Mouse (Mus musculus) leukemia stem cell, adult 10-12 weeks (primary cell): ENCODE measurements around the gene Mindy1. TPM values are rescaled to one million over a fixed set of nuclear protein-coding genes. Genes with fewer than 3 reads are reported as not detected.

Experiments used
- polyA plus RNA-seq: library from polyadenylated mRNA; stranded (reverse); fragments of >175 nt; gene quantifications from 2 replicates; pipeline ENCODE4 v1.2.3, GENCODE M21; 2012; ENCODE audit warnings: low replicate concordance

Mindy1 gene
- polyA plus RNA-seq, result 120 and 126 TPM in 2 replicates

GRCm38 (mm10) chr3:95281216-95282126 is at the start of gene Mindy1, which contains the start of gene Prune1:
TSS of gene Mindy1 (plus strand) at chr3:95281345.
TSS of gene Prune1 (minus strand) at chr3:95282076.

GRCm38 (mm10) chr3:95241498-95241897 is 39.6 kb upstream of the Mindy1 start, which contains the start of gene Gm128:
TSS of gene Gm128 (minus strand) at chr3:95241598.

GRCm38 (mm10) chr3:95250783-95251424 is 30.2 kb upstream of the Mindy1 start, which contains the start of gene Bnipl:
TSS of gene Bnipl (minus strand) at chr3:95251193.

GRCm38 (mm10) chr3:95307100-95307499 is 26.0 kb downstream of the Mindy1 start, which contains the start of gene Anxa9:
TSS of gene Anxa9 (minus strand) at chr3:95307176.

GRCm38 (mm10) chr3:95314486-95315093 is 33.4 kb downstream of the Mindy1 start, which contains the start of gene Cers2:
TSS of gene Cers2 (plus strand) at chr3:95314791.

Other genes starting within 250 kb of the Mindy1 start
- 48.7 and 63.1 TPM in 2 replicates for gene Psmd4, start 238.7 kb upstream of the Mindy1 start, polyA plus RNA-seq
- gene Pip5k1a, start 174.4 kb upstream of the Mindy1 start, polyA plus RNA-seq, result 10.1 and 25.6 TPM in 2 replicates
- gene Vps72, start 170.3 kb upstream of the Mindy1 start, polyA plus RNA-seq, result 177 and 301 TPM in 2 replicates
- gene Tmod4, start 156.9 kb upstream of the Mindy1 start, polyA plus RNA-seq, result 0.28 TPM in 1 of 2 replicates, not detected in the other
- 2.5 and 4.8 TPM in 2 replicates for gene Scnm1, start 147.3 kb upstream of the Mindy1 start, polyA plus RNA-seq
- gene Lysmd1, start 147.3 kb upstream of the Mindy1 start, polyA plus RNA-seq, result 3.9 and 5.0 TPM in 2 replicates
- 2.8 and 9.0 TPM in 2 replicates for gene Tnfaip8l2, start 139.0 kb upstream of the Mindy1 start, polyA plus RNA-seq
- gene Sema6c, start 120.9 kb upstream of the Mindy1 start, polyA plus RNA-seq, result 0.63 and 0.71 TPM in 2 replicates
- 2.4 and 7.3 TPM in 2 replicates for gene Gabpb2, start 63.4 kb upstream of the Mindy1 start, polyA plus RNA-seq
- gene Cdc42se1, start 52.6 kb upstream of the Mindy1 start, polyA plus RNA-seq, result 252 and 331 TPM in 2 replicates
- gene Mllt11, start 49.2 kb upstream of the Mindy1 start, polyA plus RNA-seq, result 3.0 and 11.4 TPM in 2 replicates
- 0.46 and 0.96 TPM in 2 replicates for gene Gm128, start 39.7 kb upstream of the Mindy1 start, polyA plus RNA-seq
- gene Bnipl, start 30.2 kb upstream of the Mindy1 start, polyA plus RNA-seq, result not detected in 2 replicates
- gene Prune1, start 731 bp downstream of the Mindy1 start, polyA plus RNA-seq, result 1.3 and 3.3 TPM in 2 replicates
- gene Anxa9, start 25.8 kb downstream of the Mindy1 start, polyA plus RNA-seq, result 0.52 and 1.0 TPM in 2 replicates
- gene Cers2, start 33.4 kb downstream of the Mindy1 start, polyA plus RNA-seq, result 76.6 and 174 TPM in 2 replicates
- gene Setdb1, start 75.9 kb downstream of the Mindy1 start, polyA plus RNA-seq, result 22.6 and 30.5 TPM in 2 replicates
- gene 4930558C23Rik, start 121.5 kb downstream of the Mindy1 start, polyA plus RNA-seq, result not detected in 2 replicates
- gene Arnt, start 153.0 kb downstream of the Mindy1 start, polyA plus RNA-seq, result 20.3 and 33.5 TPM in 2 replicates
- gene Ctsk, start 217.9 kb downstream of the Mindy1 start, polyA plus RNA-seq, result 0.16 TPM in 1 of 2 replicates, not detected in the other
- gene Ctss, start 245.4 kb downstream of the Mindy1 start, polyA plus RNA-seq, result 2.2 and 2.7 TPM in 2 replicates